Mouse (Mus musculus) C2C12 (cell line): Measurements from ENCODE around the gene Hint3.

ENCODE experiments used
- CEBPB ChIP-seq: IDR thresholded peaks from one replicate; pipeline ENCODE4 v1.6.1; 2011; ENCODE audit warnings: low read depth, mild to moderate bottlenecking, control low read depth, moderate library complexity
- CTCF ChIP-seq: IDR thresholded peaks from one replicate; pipeline ENCODE4 v1.5.1; 2011; ENCODE audit not compliant: control insufficient read depth, insufficient read depth, insufficient read length
- FOSL1 ChIP-seq: IDR thresholded peaks from one replicate; pipeline ENCODE4 v1.8.0; 2011; ENCODE audit warnings: mild to moderate bottlenecking, low read length; ENCODE audit not compliant: poor library complexity, insufficient read depth, severe bottlenecking
- MAX ChIP-seq: IDR thresholded peaks from one replicate; pipeline ENCODE4 v1.6.1; 2011; ENCODE audit warnings: mild to moderate bottlenecking, control low read depth
- MYOD1 ChIP-seq: IDR thresholded peaks from one replicate; pipeline ENCODE4 v1.6.1; 2011; ENCODE audit warnings: low read depth; ENCODE audit not compliant: control insufficient read depth, insufficient read length
- MYOG ChIP-seq: IDR thresholded peaks from one replicate; pipeline ENCODE4 v1.6.1; 2011; ENCODE audit not compliant: control insufficient read depth, insufficient read length; ENCODE audit errors: extremely low read depth
- USF1 ChIP-seq: IDR thresholded peaks from one replicate; pipeline ENCODE4 v1.6.1; 2011; ENCODE audit warnings: low read depth, mild to moderate bottlenecking, control low read depth, moderate library complexity

DNA sequence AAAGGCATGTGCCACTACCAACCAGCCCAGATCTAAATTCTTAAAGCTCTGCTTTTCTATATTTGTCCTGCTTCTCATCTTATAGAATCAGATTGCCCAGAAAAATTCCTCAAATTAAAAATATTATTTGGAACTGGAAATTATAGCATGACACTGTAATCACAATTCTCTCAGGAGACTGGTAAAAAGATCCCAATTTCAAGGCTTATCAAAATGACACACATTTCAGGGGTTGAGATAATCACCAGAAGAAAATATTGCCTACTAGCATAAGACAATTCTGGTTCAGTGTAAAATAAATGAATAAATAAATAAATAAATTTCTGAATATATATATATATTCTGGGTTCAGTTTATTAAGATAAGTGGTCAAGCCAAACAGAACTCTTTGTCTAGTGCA is 19.8 kb downstream of the Hint3 start:
- TF ChIP-seq CTCF: no peak
- no peak for TF ChIP-seq MAX
- TF ChIP-seq MYOD1: no peak
- no peak for TF ChIP-seq MYOG
- no peak for TF ChIP-seq USF1
- no peak for TF ChIP-seq FOSL1
- TF ChIP-seq CEBPB: no peak
